ENCODE assay signal across 25 mouse cellular contexts in the genomic region with DNA sequence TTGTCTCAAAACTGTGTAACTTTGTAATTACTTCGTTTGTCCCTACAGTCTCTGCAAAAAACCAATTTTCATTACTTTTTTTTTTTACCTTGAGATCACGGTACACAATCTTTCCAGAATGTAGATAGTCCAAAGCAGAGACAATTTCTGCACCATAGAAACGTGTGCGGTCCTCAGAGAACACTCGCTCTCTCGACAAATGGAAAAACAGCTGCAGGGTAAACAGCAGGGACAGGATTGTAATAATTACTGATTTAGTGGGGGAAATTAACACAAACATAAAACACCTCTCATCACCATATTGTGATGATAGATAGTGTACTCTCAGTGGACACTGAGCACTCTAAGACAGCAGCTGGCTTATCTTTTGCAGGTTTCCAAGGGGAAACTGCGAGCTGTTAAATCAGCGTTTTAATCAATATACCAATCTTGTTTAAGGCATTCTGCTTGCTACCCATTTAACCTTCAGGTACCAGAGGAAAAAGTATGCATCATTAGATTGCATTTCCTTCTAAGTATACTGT.
"Had no signal": no experiment of that assay in that cellular context is flagged by ENCODE, and none has a peak within 500 bp of the region (broad histone marks: within the 10 kb centered on the region; RNA-seq: fewer than 3 reads in every experiment).

No protein-coding gene starts in this region.

- ATAC-seq: forebrain, postnatal 0 days; inflammation-experienced regulatory T-cells, adult 6 months; intestine, embryonic 15.5 days; intestine, postnatal 0 days had no signal

- H3K9ac ChIP-seq: forebrain, postnatal 0 days; heart, embryonic 13.5 days; heart, embryonic 15.5 days; hindbrain, embryonic 12.5 days; intestine, embryonic 15.5 days; limb, embryonic 12.5 days had no signal

- H3K9me3 ChIP-seq: heart, embryonic 13.5 days; heart, embryonic 15.5 days; hindbrain, embryonic 12.5 days; intestine, embryonic 15.5 days; limb, embryonic 10.5 days; limb, embryonic 12.5 days had no signal

- H3K27ac ChIP-seq: heart, adult 2 months; heart, embryonic 13.5 days; heart, embryonic 15.5 days; hindbrain, embryonic 12.5 days; intestine, embryonic 15.5 days; left cerebral cortex, adult 2 months; limb, embryonic 10.5 days; limb, embryonic 12.5 days had no signal

- DNase-seq: forebrain, postnatal 0 days; gastrocnemius, postnatal 14 days; gastrocnemius, postnatal 36 days; heart, adult 11 months; heart, adult 2 months; heart, postnatal 14 days; heart, postnatal 4 days; kidney, adult 18-20 months; kidney, adult 8-10 months; kidney, postnatal 10 days; kidney, postnatal 25 days; kidney, postnatal 4 days; liver had no signal

- H3K27me3 ChIP-seq: heart, embryonic 13.5 days; heart, embryonic 15.5 days; hindbrain, embryonic 12.5 days; intestine, embryonic 15.5 days; limb, embryonic 12.5 days had no signal

- H3K36me3 ChIP-seq: heart, embryonic 15.5 days; intestine, embryonic 15.5 days; limb, embryonic 10.5 days had no signal

- H3K4me2 ChIP-seq: heart, embryonic 11.5 days; heart, embryonic 13.5 days; heart, embryonic 15.5 days; hindbrain, embryonic 12.5 days; intestine, embryonic 15.5 days; limb, embryonic 12.5 days; liver, embryonic 11.5 days had no signal

- H3K4me3 ChIP-seq: heart, adult 2 months; heart, embryonic 13.5 days; heart, embryonic 15.5 days; hindbrain, embryonic 12.5 days; intestine, embryonic 15.5 days; layer of hippocampus, adult 2 months; left cerebral cortex, adult 2 months; limb, embryonic 10.5 days; limb, embryonic 12.5 days had no signal

- H3K4me1 ChIP-seq: heart, embryonic 13.5 days; heart, embryonic 15.5 days; hindbrain, embryonic 12.5 days; intestine, embryonic 15.5 days; limb, embryonic 10.5 days had no signal
